Mouse (Mus musculus) frontal cortex, postnatal 25 days (tissue): Measurements from ENCODE around the gene Cd96.
A peak's percentile ranks its signal among the peaks of the same experiment; 100 is the strongest.

Source experiments
- DNase-seq, 2 experiments: peaks; one replicate each; pipeline ENCODE4 v3.0.0; 2022; ENCODE audit warnings: low spot score in 2 of 2

The Cd96 gene

GRCm38 (mm10) chr16:46036261-46036660 lies 83.8 kb downstream of the Cd96 start:
- DNase-seq, result no peak

- DNase-seq, result no peak
Measured at GRCm38 (mm10) chr16:46033896-46034295, 86.2 kb downstream of the Cd96 start.

- DNase-seq, result no peak
Measured at GRCm38 (mm10) chr16:46022958-46023491, 97.0 kb downstream of the Cd96 start.

- DNase-seq, result peak; percentile 36 to 38
Measured at GRCm38 (mm10) chr16:46022189-46022928, 97.7 kb downstream of the Cd96 start.

- DNase-seq, result no peak
Measured at GRCm38 (mm10) chr16:46021302-46021701, 98.7 kb downstream of the Cd96 start.

- no peak for DNase-seq
Measured at GRCm38 (mm10) chr16:46020396-46020795, 99.7 kb downstream of the Cd96 start.

- DNase-seq, result no peak
Measured at GRCm38 (mm10) chr16:46019799-46020198, 100.3 kb downstream of the Cd96 start.

- no peak for DNase-seq
Measured at GRCm38 (mm10) chr16:46019359-46019758, 100.7 kb downstream of the Cd96 start.

GRCm38 (mm10) chr16:46011696-46012095 lies 108.4 kb downstream of the Cd96 start:
- DNase-seq, result no peak

- no peak for DNase-seq
Measured at GRCm38 (mm10) chr16:46010906-46011220, 109.2 kb downstream of the Cd96 start.

- peak; percentile 87 for DNase-seq
Measured at GRCm38 (mm10) chr16:46010153-46010905, 109.7 kb downstream of the Cd96 start, which contains the start of gene Plcxd2. Plcxd2 (minus strand) TSS chr16:46010218.

GRCm38 (mm10) chr16:46009717-46010116 lies 110.3 kb downstream of the Cd96 start:
- DNase-seq, result no peak

- DNase-seq, result no peak
Measured at GRCm38 (mm10) chr16:46008766-46009165, 111.3 kb downstream of the Cd96 start.

GRCm38 (mm10) chr16:46008036-46008605 lies 111.9 kb downstream of the Cd96 start:
- no peak for DNase-seq

- no peak for DNase-seq
Measured at GRCm38 (mm10) chr16:46006261-46006660, 113.8 kb downstream of the Cd96 start.

GRCm38 (mm10) chr16:46001550-46002166 lies 118.4 kb downstream of the Cd96 start:
- DNase-seq, result no peak

- DNase-seq, result no peak
Measured at GRCm38 (mm10) chr16:46000976-46001375, 119.1 kb downstream of the Cd96 start.

- DNase-seq, result no peak
Measured at GRCm38 (mm10) chr16:45999374-46000191, 120.5 kb downstream of the Cd96 start.

- no peak for DNase-seq
Measured at GRCm38 (mm10) chr16:45998231-45998630, 121.8 kb downstream of the Cd96 start.

- DNase-seq, result no peak
Measured at GRCm38 (mm10) chr16:45990901-45991676, 129.0 kb downstream of the Cd96 start.
